Mouse (Mus musculus): Measurements from ENCODE around the gene Utrn.

The Utrn gene

GRCm38 (mm10) chr10:12737926-12738325 lies 131.2 kb downstream of the Utrn start:
- DNase-seq (ENCODE audit: extremely low spot score, low read depth, low spot score), result no peak

- DNase-seq (ENCODE audit: extremely low spot score, low read depth, low spot score), result no peak
Observed at GRCm38 (mm10) chr10:12736861-12737835, 132.0 kb downstream of the Utrn start.

DNA sequence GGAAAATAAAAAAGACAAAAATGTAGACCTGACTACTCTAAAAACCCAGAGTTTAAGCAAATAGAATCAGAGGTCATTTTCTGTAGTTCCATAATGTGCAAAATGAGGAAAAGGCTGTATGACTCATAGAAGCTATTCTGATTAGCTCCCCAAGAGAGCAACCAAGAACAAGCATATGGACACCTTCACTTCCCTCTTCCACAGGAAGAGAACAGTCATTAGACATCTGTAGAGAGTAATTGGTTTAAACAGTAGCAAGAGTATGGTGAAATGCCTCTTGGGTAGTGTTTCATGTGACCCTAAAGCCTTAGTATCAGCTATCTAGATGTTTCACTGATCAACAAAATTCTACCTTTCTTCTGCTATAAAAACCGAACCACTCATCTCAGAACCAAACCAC lies 133.5 kb downstream of the Utrn start:
- DNase-seq (ENCODE audit: extremely low spot score, low read depth, low spot score), result no peak

DNA sequence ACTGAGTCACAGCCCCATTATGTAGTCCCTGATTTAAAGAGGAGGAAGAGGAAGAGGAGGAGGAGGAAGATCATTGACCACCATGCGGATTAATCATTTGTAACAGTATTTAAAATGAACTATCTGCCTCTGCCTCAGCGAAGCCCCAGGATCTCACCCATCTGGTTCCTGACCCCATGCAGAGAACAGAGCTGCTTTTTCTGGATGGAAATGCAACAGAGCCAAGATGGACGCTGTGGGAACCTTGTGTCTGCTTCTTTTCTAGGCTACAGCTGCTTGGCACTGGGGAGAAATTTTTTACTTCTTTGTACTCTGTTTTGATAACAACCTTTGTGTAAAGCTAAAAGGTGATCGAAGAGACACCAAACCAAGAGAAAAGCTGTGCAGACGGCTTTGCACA lies 137.7 kb downstream of the Utrn start:
- no peak for DNase-seq (ENCODE audit: extremely low spot score, low read depth, low spot score)

GRCm38 (mm10) chr10:12729635-12730034 lies 139.5 kb downstream of the Utrn start:
- DNase-seq (ENCODE audit: extremely low spot score, low read depth, low spot score), result no peak

GRCm38 (mm10) chr10:12729033-12729432 lies 140.1 kb downstream of the Utrn start:
- no peak for DNase-seq (ENCODE audit: extremely low spot score, low read depth, low spot score)

- DNase-seq (ENCODE audit: extremely low spot score, low read depth, low spot score), result no peak
Observed at GRCm38 (mm10) chr10:12727881-12728280, 141.3 kb downstream of the Utrn start.

- DNase-seq (ENCODE audit: extremely low spot score, low read depth, low spot score), result no peak
Observed at GRCm38 (mm10) chr10:12726041-12726608, 143.0 kb downstream of the Utrn start.

GRCm38 (mm10) chr10:12724247-12725001 lies 144.7 kb downstream of the Utrn start:
- DNase-seq (ENCODE audit: extremely low spot score, low read depth, low spot score), result no peak

DNA sequence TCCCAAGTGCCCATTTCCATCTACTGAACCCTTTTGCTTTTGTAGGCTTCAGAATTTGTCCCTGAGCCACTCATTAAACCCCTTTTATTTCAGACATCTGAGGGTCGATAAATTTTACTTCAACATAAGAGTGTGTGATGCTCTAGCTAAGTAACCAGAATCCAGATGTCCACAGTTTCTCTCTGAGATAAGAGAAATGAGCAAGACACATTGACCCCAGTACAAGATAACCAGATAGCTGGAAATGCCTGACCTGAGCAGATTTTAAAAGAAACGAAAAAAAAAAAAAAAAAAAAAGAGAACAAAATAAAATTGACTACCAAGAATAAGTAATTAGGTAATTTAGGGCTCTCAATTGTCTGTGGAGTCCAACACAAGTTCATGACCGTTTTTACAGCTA lies 145.9 kb downstream of the Utrn start:
- DNase-seq (ENCODE audit: extremely low spot score, low read depth, low spot score), result no peak

DNA sequence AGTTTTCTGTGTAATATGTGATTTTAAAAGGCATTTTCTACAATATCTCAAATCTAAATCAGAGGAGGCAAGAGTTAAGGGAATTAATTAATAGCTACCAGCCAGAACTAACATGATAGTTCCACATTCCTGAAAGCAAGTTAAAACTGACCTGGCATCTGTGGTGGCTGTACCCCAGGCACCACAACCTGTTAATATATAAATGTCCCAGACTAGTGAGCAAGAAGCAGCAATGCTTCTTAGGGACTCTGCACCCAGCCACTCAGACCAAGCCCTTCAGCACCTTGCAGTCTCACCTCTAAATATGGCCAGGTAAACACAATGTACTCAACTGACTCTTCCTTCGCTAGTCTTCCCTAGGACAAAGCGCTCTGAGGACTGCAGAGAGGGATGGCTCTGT lies 147.1 kb downstream of the Utrn start:
- DNase-seq (ENCODE audit: extremely low spot score, low read depth, low spot score), result no peak

DNA sequence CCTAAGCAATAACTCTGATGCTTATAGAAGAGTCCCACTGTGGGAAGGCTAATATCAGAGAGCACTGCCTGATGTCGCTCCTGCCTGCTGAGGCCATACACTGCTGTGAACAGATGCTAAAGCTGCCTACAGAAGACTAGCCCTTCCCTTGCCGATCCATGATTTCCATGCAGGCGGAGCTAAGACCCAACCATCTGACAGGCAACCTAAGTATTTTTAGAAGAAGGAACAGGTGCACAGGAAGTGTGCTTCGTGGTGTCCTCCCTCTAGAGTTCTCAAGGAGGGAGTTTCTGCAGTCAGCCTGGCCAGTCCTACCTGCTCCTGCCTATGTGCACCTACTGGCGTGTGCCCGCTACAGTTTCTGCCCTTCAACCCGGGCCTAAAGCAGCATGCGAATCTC lies 150.8 kb downstream of the Utrn start:
- DNase-seq (ENCODE audit: extremely low spot score, low read depth, low spot score), result no peak

DNA sequence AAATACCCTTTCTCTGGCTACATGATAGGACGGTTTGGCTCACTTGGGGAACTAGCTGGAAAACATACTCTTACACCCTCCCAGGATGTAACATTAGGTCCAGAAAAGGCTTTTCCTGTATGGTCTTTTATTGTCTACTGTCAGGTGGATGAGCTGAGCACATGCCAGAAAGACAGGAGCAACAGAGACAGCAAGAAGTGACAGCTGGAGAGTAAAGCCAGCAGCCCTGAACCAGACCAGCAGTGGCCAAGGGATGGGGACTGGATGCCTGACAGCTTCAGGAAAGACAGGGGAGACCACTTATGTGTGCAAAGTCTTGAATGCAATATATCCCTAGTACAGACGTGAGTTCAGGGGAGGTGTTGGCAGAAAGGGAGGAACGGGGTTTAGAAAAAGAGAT lies 151.8 kb downstream of the Utrn start:
- no peak for DNase-seq (ENCODE audit: extremely low spot score, low read depth, low spot score)

- no peak for DNase-seq (ENCODE audit: extremely low spot score, low read depth, low spot score)
Observed at GRCm38 (mm10) chr10:12716657-12717327, 152.4 kb downstream of the Utrn start.

DNA sequence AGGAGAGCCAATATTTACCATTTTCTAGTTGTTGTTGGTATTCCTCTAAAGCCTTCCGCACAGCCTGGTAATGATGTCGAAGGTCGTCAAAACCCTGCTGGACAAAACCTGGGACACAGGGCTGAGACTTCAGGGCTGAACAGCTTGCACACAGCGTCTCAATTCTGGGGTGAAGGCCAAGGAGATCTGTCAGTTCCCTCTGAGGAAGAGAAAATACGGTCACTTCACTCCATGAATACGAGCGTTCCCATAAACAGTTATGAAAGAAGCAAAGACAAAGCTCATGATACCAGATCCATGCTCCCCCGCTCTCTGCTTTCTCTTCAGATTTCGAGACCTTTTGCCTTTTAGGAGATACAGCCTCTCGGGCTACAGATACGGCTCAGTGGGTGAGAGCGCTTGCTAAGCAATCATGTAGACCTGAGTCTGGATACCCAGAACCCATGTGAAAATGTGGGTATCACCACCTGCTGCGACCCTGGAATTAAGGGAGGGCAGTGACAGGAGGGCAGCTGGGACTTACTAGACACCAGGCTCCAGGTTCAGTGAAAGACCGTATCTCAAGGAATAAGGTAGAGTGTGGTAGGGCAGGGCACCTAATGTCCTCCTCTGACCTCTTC lies 155.8 kb downstream of the Utrn start:
- no peak for DNase-seq (ENCODE audit: extremely low spot score, low read depth, low spot score)

- DNase-seq (ENCODE audit: extremely low spot score, low read depth, low spot score), result no peak
Observed at GRCm38 (mm10) chr10:12711332-12711831, 157.8 kb downstream of the Utrn start.

DNA sequence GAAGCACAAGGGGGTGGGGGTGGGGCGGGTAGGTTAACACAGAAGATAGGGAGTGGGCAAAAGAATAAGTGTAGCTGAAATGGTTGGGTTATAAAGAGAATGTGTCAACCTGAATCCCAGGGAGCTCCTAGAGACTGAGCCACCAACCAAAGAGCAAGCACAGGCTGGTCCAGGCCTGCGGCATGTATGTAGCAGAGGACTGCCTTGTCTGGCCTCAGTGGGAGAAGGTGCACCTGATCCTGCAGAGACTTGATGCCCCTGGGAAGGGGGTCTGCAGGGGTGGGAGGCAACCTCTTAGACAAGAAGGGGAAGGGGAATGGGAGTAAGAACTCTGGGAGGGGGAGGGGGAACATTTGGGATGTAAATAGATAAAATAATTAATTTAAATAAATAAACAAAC lies 162.6 kb downstream of the Utrn start:
- DNase-seq (ENCODE audit: extremely low spot score, low read depth, low spot score), result no peak

DNA sequence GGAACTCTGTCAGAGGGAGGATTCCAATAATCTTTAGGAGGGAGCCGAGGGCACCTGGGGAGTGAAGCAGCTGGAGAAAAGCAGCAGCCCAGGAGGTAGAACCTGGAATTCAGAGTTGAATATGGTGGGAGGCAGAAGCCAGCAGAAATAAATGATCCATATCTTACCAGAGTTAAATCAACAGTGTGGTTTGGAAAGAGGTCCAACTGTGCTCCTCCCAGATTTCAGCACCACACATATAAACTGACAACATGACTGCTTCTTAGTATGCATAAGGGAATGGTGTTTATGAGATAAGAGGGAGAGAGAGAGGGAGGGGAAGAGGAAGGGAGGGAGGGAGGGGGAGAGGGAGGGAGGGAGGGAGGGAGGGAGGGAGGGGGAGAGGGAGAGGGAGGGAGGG lies 163.2 kb downstream of the Utrn start:
- DNase-seq (ENCODE audit: extremely low spot score, low read depth, low spot score), result no peak

DNA sequence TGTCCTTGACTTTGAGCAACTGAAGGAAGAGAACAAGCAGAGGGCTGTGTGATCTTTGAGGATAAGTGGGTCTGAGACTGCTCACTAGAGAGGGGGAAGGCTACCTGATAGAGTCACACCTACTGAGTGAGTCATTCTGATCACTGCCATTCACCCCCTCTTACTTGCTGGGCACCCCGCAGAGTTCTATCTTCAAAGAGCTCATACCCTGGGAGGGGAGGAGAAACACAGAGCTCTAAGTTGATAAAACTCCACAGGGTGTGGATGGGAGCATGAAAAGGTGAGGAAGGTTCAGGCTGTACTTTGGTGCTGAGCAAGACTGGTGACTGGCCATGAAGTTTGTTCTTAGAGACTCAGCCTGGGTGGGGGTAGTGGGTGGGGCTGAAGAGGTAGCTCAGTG lies 164.9 kb downstream of the Utrn start:
- no peak for DNase-seq (ENCODE audit: extremely low spot score, low read depth, low spot score)

DNA sequence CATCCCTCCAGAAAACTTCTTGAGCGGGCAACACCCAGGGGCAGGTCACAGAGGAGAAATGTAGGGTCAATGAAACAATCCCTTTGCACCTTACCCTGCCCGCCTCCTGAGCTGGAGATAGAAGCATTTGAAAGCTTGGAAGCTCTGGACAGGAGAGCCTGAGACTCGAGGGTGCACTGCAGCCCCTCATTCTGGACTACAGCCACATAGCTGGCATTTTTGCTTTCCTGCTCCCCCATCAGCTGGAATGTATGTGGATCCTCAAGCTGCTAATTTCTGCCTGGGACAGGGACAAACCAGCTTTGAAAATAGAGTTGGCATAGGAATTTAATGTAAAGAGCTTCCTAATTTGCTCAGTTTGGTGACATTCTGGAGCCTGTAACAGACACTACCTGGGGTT lies 165.6 kb downstream of the Utrn start:
- no peak for DNase-seq (ENCODE audit: extremely low spot score, low read depth, low spot score)

GRCm38 (mm10) chr10:12702140-12702539 lies 167.0 kb downstream of the Utrn start:
- DNase-seq (ENCODE audit: extremely low spot score, low read depth, low spot score), result no peak

All from hindlimb bud, embryonic 11.5 days (tissue).